ENCODE assay signal across 22 mouse cellular contexts in the genomic region with DNA sequence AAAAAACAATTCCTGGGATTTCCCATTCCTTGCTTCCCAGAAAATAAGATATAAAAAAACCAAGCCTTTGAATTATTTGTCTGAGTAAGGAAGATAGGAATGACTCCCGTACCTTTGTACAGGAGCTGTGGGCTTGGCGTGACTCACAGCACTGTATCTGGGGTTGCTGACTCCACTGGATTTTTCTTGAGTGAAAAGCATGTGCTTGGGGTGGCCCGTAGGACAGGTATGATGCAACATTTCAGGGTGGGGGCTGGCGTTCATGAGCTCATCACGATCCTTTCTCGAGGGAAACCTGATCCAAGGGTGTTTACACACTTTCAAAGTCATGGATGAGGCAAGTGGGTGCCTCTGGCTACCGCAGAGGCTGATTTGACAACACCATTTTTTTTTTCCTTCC. TPM values are rescaled to one million over a fixed set of nuclear protein-coding genes. Genes with fewer than 3 reads are reported as not detected.
DNase-seq lines count a peak whose midpoint lies in the region; ATAC-seq and TF ChIP-seq lines count a peak whose summit lies in the region.
"Had no signal": no experiment of that assay in that cellular context is flagged by ENCODE, and none has a peak within 500 bp of the region (broad histone marks: within the 10 kb centered on the region; RNA-seq: fewer than 3 reads in every experiment).

No protein-coding gene starts in this region.

- TF ChIP-seq CTCF in CH12.LX (conservative IDR thresholded peaks at IDR 0.05 in 1 of 2, IDR thresholded peaks at IDR 0.05 in 1 of 2; ENCODE audit: low read depth in 2 of 2, low read length in 2 of 2): no peak
- TF ChIP-seq CTCF in intestine, postnatal 0 days (IDR thresholded peaks at IDR 0.05; ENCODE audit: low read depth): no peak

- DNase-seq in 3T3-L1 (ENCODE audit: low read depth, low spot score): peak; percentile 87
- DNase-seq in CH12.LX (ENCODE audit: extremely low read depth): no peak
- peak; percentile 9 for DNase-seq in brain, adult 2 months (ENCODE audit: low read depth, low spot score)
- no peak for DNase-seq in limb, embryonic 10.5 days (ENCODE audit: low spot score)
- DNase-seq in ovary, postnatal 14 days (ENCODE audit: low spot score): no peak
- DNase-seq in cerebellum, postnatal 10 days: no peak
- DNase-seq: adrenal gland, postnatal 10 days; cerebellum, adult 11-12 months; cerebellum, adult 9-11 months; gastrocnemius, postnatal 10 days; heart, adult 18-20 months; heart, postnatal 14 days had no signal

- TF ChIP-seq RAD21 in CH12.LX (IDR thresholded peaks at IDR 0.05; ENCODE audit: low read depth, low read length): no peak

- peak; percentile 93 for ATAC-seq in intestine, postnatal 0 days
- ATAC-seq: CD4-positive, CD25-positive, alpha-beta regulatory T cell, adult 4 months; forebrain, embryonic 15.5 days; hindbrain, postnatal 0 days had no signal

- 50% methylated on average over 7 of the region's 7 CpGs for WGBS in intestine, postnatal 0 days
- WGBS in limb, embryonic 10.5 days: 83% methylated on average over 7 of the region's 7 CpGs

- peaks cover 0 to 5% of the 10 kb centered on the region in 2 experiments; a peak in 2 of 4 replicates for H3K4me1 ChIP-seq in CH12.LX (ENCODE audit: control insufficient read depth in 1 of 2, insufficient read depth in 2 of 2)
- H3K4me1 ChIP-seq in intestine, postnatal 0 days (replicated peaks; ENCODE audit: control insufficient read depth, insufficient read depth, low read length): no peaks in the 10 kb centered on the region
- H3K4me1 ChIP-seq in limb, embryonic 10.5 days: no peaks in the 10 kb centered on the region
- H3K4me1 ChIP-seq: embryonic facial prominence, embryonic 15.5 days; forebrain, embryonic 15.5 days; heart, embryonic 15.5 days; hindbrain, embryonic 13.5 days had no signal

- H3K27ac ChIP-seq in CH12.LX (ENCODE audit: insufficient read depth, low read depth): no peak overlapping the region
- no peak overlapping the region; the same call in 1 of the 2 replicates for H3K27ac ChIP-seq in intestine, postnatal 0 days (ENCODE audit: low read depth, low read length)
- no peak overlapping the region for H3K27ac ChIP-seq in limb, embryonic 10.5 days
- H3K27ac ChIP-seq: embryonic facial prominence, embryonic 15.5 days; forebrain, embryonic 15.5 days; heart, embryonic 15.5 days; hindbrain, embryonic 13.5 days; hindbrain, postnatal 0 days had no signal

- H3K9ac ChIP-seq in CH12.LX (ENCODE audit: insufficient read depth, low read depth): no peak overlapping the region
- no peak overlapping the region for H3K9ac ChIP-seq in intestine, postnatal 0 days (ENCODE audit: low read depth, low read length)
- H3K9ac ChIP-seq: embryonic facial prominence, embryonic 15.5 days; forebrain, embryonic 15.5 days; heart, embryonic 15.5 days; hindbrain, embryonic 13.5 days had no signal

- in situ Hi-C loops in CH12.LX (cut with MboI; ENCODE audit: low pct_ligation_motif_present, low pct_unique_long_range_greater_than_20kb, low sequenced_read_pairs): no loop called here

- no peaks in the 10 kb centered on the region for H3K27me3 ChIP-seq in CH12.LX (replicated peaks)
- no peaks in the 10 kb centered on the region for H3K27me3 ChIP-seq in intestine, postnatal 0 days (replicated peaks; ENCODE audit: control insufficient read depth, insufficient read depth, low read length)
- no peaks in the 10 kb centered on the region for H3K27me3 ChIP-seq in limb, embryonic 10.5 days (ENCODE audit: low read depth, poor library complexity, severe bottlenecking)
- H3K27me3 ChIP-seq: embryonic facial prominence, embryonic 15.5 days; forebrain, embryonic 15.5 days; heart, embryonic 15.5 days; hindbrain, embryonic 13.5 days had no signal

- no peak for TF ChIP-seq POLR2A in CH12.LX (IDR thresholded peaks at IDR 0.05; ENCODE audit: low read depth, low read length)

- H3K79me2 ChIP-seq in CH12.LX (replicated peaks; ENCODE audit: control insufficient read depth, extremely low read depth, insufficient read depth, poor library complexity, severe bottlenecking): no peaks in the 10 kb centered on the region

- H3K9me3 ChIP-seq in CH12.LX (replicated peaks; ENCODE audit: low read length): no peaks in the 10 kb centered on the region
- no peaks in the 10 kb centered on the region for H3K9me3 ChIP-seq in intestine, postnatal 0 days (ENCODE audit: control insufficient read depth)
- H3K9me3 ChIP-seq in limb, embryonic 10.5 days (replicated peaks): no peaks in the 10 kb centered on the region
- H3K9me3 ChIP-seq: embryonic facial prominence, embryonic 15.5 days; forebrain, embryonic 15.5 days; heart, embryonic 15.5 days; hindbrain, embryonic 13.5 days had no signal

- dilution Hi-C loops in CH12.LX (cut with MboI; ENCODE audit: extremely low pct_ligation_motif_present, extremely low pct_unique_long_range_greater_than_20kb, low sequenced_read_pairs): no loop called here

- no peaks in the 10 kb centered on the region for H3K36me3 ChIP-seq in CH12.LX (replicated peaks in 1 of 2; ENCODE audit: control insufficient read depth in 1 of 2, insufficient read depth in 1 of 2, low read length in 1 of 2)
- no peaks in the 10 kb centered on the region for H3K36me3 ChIP-seq in intestine, postnatal 0 days (ENCODE audit: control insufficient read depth, insufficient read depth)
- no peaks in the 10 kb centered on the region for H3K36me3 ChIP-seq in limb, embryonic 10.5 days
- H3K36me3 ChIP-seq: embryonic facial prominence, embryonic 15.5 days; forebrain, embryonic 15.5 days; heart, embryonic 15.5 days; hindbrain, embryonic 13.5 days had no signal

- H3K4me3 ChIP-seq in CH12.LX (replicated peaks in 1 of 3; ENCODE audit: low read depth in 2 of 3, low read length in 2 of 3, poor library complexity in 1 of 3): no peak overlapping the region
- H3K4me3 ChIP-seq in intestine, postnatal 0 days (ENCODE audit: low read depth, low read length): no peak overlapping the region
- no peak overlapping the region for H3K4me3 ChIP-seq in limb, embryonic 10.5 days
- H3K4me3 ChIP-seq: embryonic facial prominence, embryonic 15.5 days; forebrain, embryonic 15.5 days; heart, embryonic 15.5 days; hindbrain, embryonic 13.5 days had no signal

- H3K4me2 ChIP-seq in CH12.LX (ENCODE audit: insufficient read depth, low read depth, poor library complexity, severe bottlenecking): no peak overlapping the region
- H3K4me2 ChIP-seq in intestine, postnatal 0 days (replicated peaks; ENCODE audit: low read depth): no peak overlapping the region
- H3K4me2 ChIP-seq: embryonic facial prominence, embryonic 15.5 days; forebrain, embryonic 15.5 days; heart, embryonic 11.5 days; heart, embryonic 15.5 days; hindbrain, embryonic 13.5 days had no signal

- no peak for TF ChIP-seq EP300 in CH12.LX (IDR thresholded peaks at IDR 0.05; ENCODE audit: low read length)

TF ChIP-seq in CH12.LX, 34 proteins besides CTCF, POLR2A, EP300 and RAD21:
- no peak for TF ChIP-seq KAT2A (IDR thresholded peaks at IDR 0.05; ENCODE audit: insufficient replicate concordance, low read length)
- TF ChIP-seq MAX (IDR thresholded peaks at IDR 0.05; ENCODE audit: low read length): 0 out of 2 replicates have a peak, but pooled peaks have one; percentile 26
- no peak for TF ChIP-seq MAZ (IDR thresholded peaks at IDR 0.05; ENCODE audit: low read depth, low read length)

RNA-seq across cellular contexts. Expression of gene Col24a1, which starts 35.6 kb away (rescaled TPM):
- total RNA-seq in CH12.LX (2012; rRNA removed) (not detected in 2 replicates), CH12.LX (2014; rRNA removed) (not detected in 2 replicates)
- polyA plus RNA-seq in CH12.LX (2012; ENCODE audit: insufficient read length, low read depth): 0.10 TPM in 1 of 2 replicates, not detected in the other
- polyA plus RNA-seq in intestine, postnatal 0 days (2015; fragmentation: Nextera tagmentation; extraction: Ambion mirVana): 1.9 and 3.1 TPM in 2 replicates
- polyA plus RNA-seq in limb, embryonic 10.5 days (2016; fragmentation: Nextera tagmentation; extraction: Ambion mirVana): 0.73 and 1.0 TPM in 2 replicates
- total RNA-seq: hematopoietic stem cell, adult 5-6 weeks; MEL had no signal
- polyA plus RNA-seq: CD4-positive, CD25-positive, alpha-beta regulatory T cell, adult 4 months had no signal

Comparison
In these comparisons a context has a peak if more than half of its experiments do, and no peak if none do; other contexts are left out.
1. DNase-seq: peak in 3T3-L1 (single experiment) and brain, adult 2 months (single experiment); none in CH12.LX (single experiment), limb, embryonic 10.5 days (single experiment), ovary, postnatal 14 days (single experiment) and cerebellum, postnatal 10 days (0 of 2).